Mouse (Mus musculus): ENCODE measurements at regions not wholly inside any gene's neighbourhood (a gene's known extent, or its start where the extent isn't known, plus 50 kb on each side); places are given as distances from the start of the nearest gene placed in this dataset.

GRCm38 (mm10) chr14:61837851-61838250, 230.6 kb downstream of the Kcnrg start:
- TF ChIP-seq CTCF (IDR thresholded peaks at IDR 0.05; ENCODE audit: borderline replicate concordance, control insufficient read depth, extremely low read depth, insufficient read depth, low read length, poor library complexity) (no peak), POLR2A (IDR thresholded peaks at IDR 0.05; ENCODE audit: control insufficient read depth, extremely low read depth, insufficient read depth, low read length, poor library complexity) (no peak)

All from thymus, adult 2 months (tissue).